Mouse (Mus musculus): Measurements from ENCODE around the gene Mfsd2a.

Gene Mfsd2a

GRCm38 (mm10) chr4:122978850-122979249 lies 17.9 kb upstream of the Mfsd2a start:
- DNase-seq (ENCODE audit: low read depth): no peak

- DNase-seq (ENCODE audit: low read depth): no peak
Observed at GRCm38 (mm10) chr4:122976885-122977284, 15.9 kb upstream of the Mfsd2a start.

- no peak for DNase-seq (ENCODE audit: low read depth)
Observed at GRCm38 (mm10) chr4:122974976-122975520, 14.1 kb upstream of the Mfsd2a start.

- DNase-seq (ENCODE audit: low read depth): no peak
Observed at GRCm38 (mm10) chr4:122972056-122972455, 11.1 kb upstream of the Mfsd2a start.

- DNase-seq (ENCODE audit: low read depth): no peak
Observed at GRCm38 (mm10) chr4:122971646-122972045, 10.7 kb upstream of the Mfsd2a start.

- DNase-seq (ENCODE audit: low read depth): no peak
Observed at GRCm38 (mm10) chr4:122971191-122971590, 10.2 kb upstream of the Mfsd2a start.

GRCm38 (mm10) chr4:122968106-122968505 lies 7.1 kb upstream of the Mfsd2a start:
- DNase-seq (ENCODE audit: low read depth): no peak

- DNase-seq (ENCODE audit: low read depth): no peak
Observed at GRCm38 (mm10) chr4:122962751-122963150, 1.8 kb upstream of the Mfsd2a start.

GRCm38 (mm10) chr4:122961589-122961988 lies 601 bp upstream of the Mfsd2a start:
- no peak for DNase-seq (ENCODE audit: low read depth)

GRCm38 (mm10) chr4:122960321-122961099 lies 478 bp downstream of the Mfsd2a start:
- DNase-seq (ENCODE audit: low read depth): no peak

GRCm38 (mm10) chr4:122959816-122960215 lies 1.2 kb downstream of the Mfsd2a start:
- DNase-seq (ENCODE audit: low read depth): no peak

GRCm38 (mm10) chr4:122958491-122959031 lies 2.4 kb downstream of the Mfsd2a start:
- DNase-seq (ENCODE audit: low read depth): no peak

- DNase-seq (ENCODE audit: low read depth): no peak
Observed at GRCm38 (mm10) chr4:122956301-122956700, 4.7 kb downstream of the Mfsd2a start.

- DNase-seq (ENCODE audit: low read depth): peak; percentile 70
Observed at GRCm38 (mm10) chr4:122955412-122956136, 5.4 kb downstream of the Mfsd2a start.

- DNase-seq (ENCODE audit: low read depth): peak; percentile 30
Observed at GRCm38 (mm10) chr4:122954680-122955411, 6.1 kb downstream of the Mfsd2a start.

GRCm38 (mm10) chr4:122949096-122949495 lies 11.9 kb downstream of the Mfsd2a start:
- DNase-seq (ENCODE audit: low read depth): no peak

GRCm38 (mm10) chr4:122947223-122947622 lies 13.8 kb downstream of the Mfsd2a start:
- DNase-seq (ENCODE audit: low read depth): no peak

GRCm38 (mm10) chr4:122944408-122944807 lies 16.6 kb downstream of the Mfsd2a start:
- DNase-seq (ENCODE audit: low read depth): no peak

GRCm38 (mm10) chr4:122939048-122939796 lies 21.8 kb downstream of the Mfsd2a start:
- DNase-seq (ENCODE audit: low read depth): no peak

GRCm38 (mm10) chr4:122937489-122937888 lies 23.5 kb downstream of the Mfsd2a start:
- DNase-seq (ENCODE audit: low read depth): no peak

GRCm38 (mm10) chr4:122935466-122936099 lies 25.4 kb downstream of the Mfsd2a start:
- DNase-seq (ENCODE audit: low read depth): no peak
